Mouse (Mus musculus) midbrain, embryonic 13.5 days (tissue): ENCODE results near the gene Hba-a1. TPM values are rescaled to one million over a fixed set of nuclear protein-coding genes. Genes with fewer than 3 reads are reported as not detected.
"Not testable (repeated sequence)": the region's sequence is repeated elsewhere in the genome, so short reads cannot be mapped to it uniquely, and the experiment has no call there.

Experiments
- ATAC-seq: fragments of 200-750 bp; cut with Nextera tagmentation; 2 replicates; pipeline ENCODE4 v1.8.0; 2017; ENCODE audit warnings: mild to moderate bottlenecking, moderate TSS enrichment, moderate library complexity
- H3K27ac ChIP-seq: fragments of 300-500 bp; sonication (generic); 2 replicates; pipeline ENCODE4 v1.5.1; 2015; ENCODE audit warnings: inconsistent platforms, mild to moderate bottlenecking, moderate library complexity
- H3K27me3 ChIP-seq: fragments of 300-500 bp; sonication (generic); 2 replicates; pipeline ENCODE4 v1.6.1; 2015; ENCODE audit warnings: mild to moderate bottlenecking, inconsistent platforms
- H3K36me3 ChIP-seq: fragments of 300-500 bp; sonication (generic); 2 replicates; pipeline ENCODE4 v1.6.1; 2015; ENCODE audit warnings: mild to moderate bottlenecking, inconsistent platforms
- H3K4me1 ChIP-seq: fragments of 300-500 bp; sonication (generic); replicated peaks from 2 replicates; pipeline ENCODE4 v1.6.1; 2015; ENCODE audit warnings: inconsistent platforms
- H3K4me2 ChIP-seq: fragments of 300-500 bp; sonication (generic); replicated peaks from 2 replicates; pipeline ENCODE4 v1.6.1; 2015; ENCODE audit warnings: moderate library complexity, mild to moderate bottlenecking, inconsistent platforms
- H3K4me3 ChIP-seq: fragments of 300-500 bp; sonication (generic); replicated peaks from 2 replicates; pipeline ENCODE4 v1.5.1; 2015; ENCODE audit warnings: mild to moderate bottlenecking, inconsistent platforms
- H3K9ac ChIP-seq: fragments of 300-500 bp; sonication (generic); replicated peaks from 2 replicates; pipeline ENCODE4 v1.6.1; 2015; ENCODE audit warnings: mild to moderate bottlenecking, inconsistent platforms
- H3K9me3 ChIP-seq: fragments of 300-500 bp; sonication (generic); 2 replicates; pipeline ENCODE4 v1.6.1; 2016; ENCODE audit warnings: mild to moderate bottlenecking, inconsistent platforms
- WGBS: fragments of 180-500 bp; shearing (Covaris S2); methylation state at CpG from one replicate; pipeline ENCODE4 v1.1.7; 2015; 5-methylcytosine and 5-hydroxymethylcytosine counted together
- polyA plus RNA-seq: library from polyadenylated mRNA; unstranded; fragments of >200 nt; fragmentation: Nextera tagmentation; extraction: Ambion mirVana; gene quantifications from 2 replicates; pipeline ENCODE4 v1.2.1, GENCODE M21; 2015

Hba-a1 gene
- 2,311 and 2,595 TPM in 2 replicates for polyA plus RNA-seq

GRCm38 (mm10) chr11:32283091-32283777, at the start of gene Hba-a1:
Hba-a1 (plus strand) TSS chr11:32283511.
- WGBS: 58% methylated on average over 1 of the region's 5 CpGs
- H3K27me3 ChIP-seq, H3K9ac ChIP-seq, H3K4me2 ChIP-seq, ATAC-seq, H3K9me3 ChIP-seq, H3K27ac ChIP-seq, H3K36me3 ChIP-seq, H3K4me3 ChIP-seq, H3K4me1 ChIP-seq: not testable (repeated sequence)

- Histone ChIP-seq H3K4me3 (no peak overlapping the region), H3K36me3 (peaks cover 62% of the 10 kb centered on the region), H3K9ac (no peak overlapping the region), H3K4me2 (no peak overlapping the region), H3K4me1 (peaks cover 23% of the 10 kb centered on the region), H3K27me3 (no peaks in the 10 kb centered on the region), H3K9me3 (no peaks in the 10 kb centered on the region), H3K27ac (no peak overlapping the region)
- no peak for ATAC-seq
- 95% methylated on average over 3 of the region's 3 CpGs for WGBS
These were observed 49.4 kb upstream of the Hba-a1 start for GRCm38 (mm10) chr11:32233895-32234294.

GRCm38 (mm10) chr11:32234816-32235485, 48.4 kb upstream of the Hba-a1 start:
- H3K9me3 ChIP-seq: no peaks in the 10 kb centered on the region
- H3K4me2 ChIP-seq: no peak overlapping the region
- peaks cover 59% of the 10 kb centered on the region for H3K36me3 ChIP-seq
- no peaks in the 10 kb centered on the region for H3K27me3 ChIP-seq
- no peak overlapping the region for H3K9ac ChIP-seq
- peaks cover 23% of the 10 kb centered on the region for H3K4me1 ChIP-seq
- 89% methylated on average over 6 of the region's 6 CpGs for WGBS
- H3K4me3 ChIP-seq: no peak overlapping the region
- peak overlapping the region; percentile 72; the same call in 1 of the 2 replicates for H3K27ac ChIP-seq
- ATAC-seq: no peak

GRCm38 (mm10) chr11:32235646-32236045, 47.7 kb upstream of the Hba-a1 start:
- 38% methylated on average over 3 of the region's 3 CpGs for WGBS
- H3K9ac ChIP-seq: 0 out of 2 replicates have a peak overlapping the region, but pooled peaks have one; percentile 24
- H3K27ac ChIP-seq: peak overlapping the region; percentile 72; the same call in 1 of the 2 replicates
- no peak overlapping the region for H3K4me2 ChIP-seq
- no peaks in the 10 kb centered on the region for H3K9me3 ChIP-seq
- no peaks in the 10 kb centered on the region for H3K27me3 ChIP-seq
- H3K36me3 ChIP-seq: peaks cover 59% of the 10 kb centered on the region
- ATAC-seq: peak; percentile 57; the same call in 1 of the 2 replicates
- no peak overlapping the region for H3K4me3 ChIP-seq
- H3K4me1 ChIP-seq: peaks cover 23% of the 10 kb centered on the region

DNA sequence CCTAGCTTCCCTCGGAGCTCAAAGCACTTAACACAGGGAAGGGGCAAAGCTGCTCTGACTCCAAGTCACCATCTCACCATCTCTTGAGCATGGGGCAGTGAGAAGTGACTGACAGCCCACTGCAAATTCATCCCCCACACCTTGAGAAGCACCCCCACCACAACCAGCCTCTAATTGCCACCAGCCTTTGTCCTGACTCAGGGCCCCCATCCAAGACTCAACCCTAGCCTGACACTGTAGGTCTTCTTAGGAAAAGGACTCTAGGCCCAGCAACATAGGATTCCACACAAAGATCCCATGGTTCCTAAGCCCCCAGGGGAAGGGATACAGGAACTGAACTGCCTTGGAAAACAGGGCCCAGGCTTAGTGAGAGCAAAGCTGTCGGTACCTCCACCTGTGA, 47.2 kb upstream of the Hba-a1 start:
- 0 out of 2 replicates have a peak, but pooled peaks have one; percentile 10 for ATAC-seq
- H3K27me3 ChIP-seq: no peaks in the 10 kb centered on the region
- peaks cover 23% of the 10 kb centered on the region for H3K4me1 ChIP-seq
- no peaks in the 10 kb centered on the region for H3K9me3 ChIP-seq
- peak overlapping the region; percentile 24; the same call in 1 of the 2 replicates for H3K9ac ChIP-seq
- 64% methylated on average over 2 of the region's 2 CpGs for WGBS
- no peak overlapping the region for H3K4me3 ChIP-seq
- H3K4me2 ChIP-seq: no peak overlapping the region
- H3K36me3 ChIP-seq: peaks cover 59% of the 10 kb centered on the region
- peak overlapping the region; percentile 72 for H3K27ac ChIP-seq

DNA sequence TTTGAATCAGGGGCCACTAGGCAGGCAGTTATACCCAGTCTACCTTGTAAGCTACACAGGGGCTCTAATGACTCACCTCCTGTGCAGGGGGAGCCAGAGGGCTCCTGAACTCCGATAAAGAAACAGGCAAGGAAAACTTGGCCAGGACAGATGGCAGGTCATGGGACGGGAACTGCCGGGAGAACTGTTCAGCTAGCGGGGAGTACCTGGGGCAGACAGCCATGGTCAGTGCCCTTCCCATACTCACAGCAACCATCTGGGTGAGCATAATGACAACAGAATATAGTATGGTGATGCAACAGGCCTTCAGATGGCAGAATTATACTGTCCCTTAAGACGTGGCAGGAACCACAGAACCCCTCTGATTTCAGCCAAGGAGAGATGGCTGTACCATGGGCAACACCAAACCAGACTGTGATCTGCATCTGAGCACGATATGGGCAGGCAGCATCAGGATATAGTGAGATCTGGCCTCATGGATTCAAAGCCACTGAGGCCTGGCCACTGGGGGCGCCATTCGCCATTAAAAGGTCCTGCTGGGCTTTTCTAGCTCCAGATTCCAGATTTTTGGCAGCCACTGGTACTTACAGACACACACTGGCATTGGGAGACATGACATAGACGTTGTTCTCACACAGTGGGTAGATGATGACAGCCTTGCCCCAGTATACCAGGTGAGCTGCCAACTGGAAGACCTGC, 46.5 kb upstream of the Hba-a1 start:
- no peak for ATAC-seq
- H3K9ac ChIP-seq: no peak overlapping the region
- peak overlapping the region; percentile 72; the same call in 1 of the 2 replicates for H3K27ac ChIP-seq
- H3K27me3 ChIP-seq: no peaks in the 10 kb centered on the region
- no peaks in the 10 kb centered on the region for H3K9me3 ChIP-seq
- H3K4me3 ChIP-seq: no peak overlapping the region
- H3K36me3 ChIP-seq: peaks cover 59% of the 10 kb centered on the region
- 61% methylated on average over 9 of the region's 9 CpGs for WGBS
- peaks cover 23% of the 10 kb centered on the region for H3K4me1 ChIP-seq
- H3K4me2 ChIP-seq: no peak overlapping the region

- H3K4me1 ChIP-seq: peaks cover 23% of the 10 kb centered on the region
- H3K27ac ChIP-seq: no peak overlapping the region
- H3K36me3 ChIP-seq: peaks cover 54% of the 10 kb centered on the region
- no peaks in the 10 kb centered on the region for H3K9me3 ChIP-seq
- no peak for ATAC-seq
- H3K4me2 ChIP-seq: no peak overlapping the region
- no peak overlapping the region for H3K9ac ChIP-seq
- H3K4me3 ChIP-seq: no peak overlapping the region
- no peaks in the 10 kb centered on the region for H3K27me3 ChIP-seq
- WGBS: 96% methylated on average over 3 of the region's 3 CpGs
These were observed 45.9 kb upstream of the Hba-a1 start for GRCm38 (mm10) chr11:32237411-32237795.

GRCm38 (mm10) chr11:32238093-32238860, 45.0 kb upstream of the Hba-a1 start:
- peak; percentile 72 for ATAC-seq
- no peaks in the 10 kb centered on the region for H3K9me3 ChIP-seq
- 73% methylated on average over 5 of the region's 5 CpGs for WGBS
- peaks cover 23% of the 10 kb centered on the region for H3K4me1 ChIP-seq
- H3K27me3 ChIP-seq: no peaks in the 10 kb centered on the region
- H3K36me3 ChIP-seq: peaks cover 45% of the 10 kb centered on the region
- H3K4me2 ChIP-seq: no peak overlapping the region
- H3K4me3 ChIP-seq: no peak overlapping the region
- no peak overlapping the region; the same call in 1 of the 2 replicates for H3K9ac ChIP-seq
- no peak overlapping the region for H3K27ac ChIP-seq

GRCm38 (mm10) chr11:32241391-32241790, 41.9 kb upstream of the Hba-a1 start:
- Histone ChIP-seq H3K27ac (no peak overlapping the region), H3K9me3 (no peaks in the 10 kb centered on the region), H3K4me2 (no peak overlapping the region), H3K27me3 (no peaks in the 10 kb centered on the region), H3K4me3 (no peak overlapping the region), H3K36me3 (peaks cover 49% of the 10 kb centered on the region), H3K4me1 (peaks cover 6% of the 10 kb centered on the region), H3K9ac (no peak overlapping the region)
- no peak for ATAC-seq

DNA sequence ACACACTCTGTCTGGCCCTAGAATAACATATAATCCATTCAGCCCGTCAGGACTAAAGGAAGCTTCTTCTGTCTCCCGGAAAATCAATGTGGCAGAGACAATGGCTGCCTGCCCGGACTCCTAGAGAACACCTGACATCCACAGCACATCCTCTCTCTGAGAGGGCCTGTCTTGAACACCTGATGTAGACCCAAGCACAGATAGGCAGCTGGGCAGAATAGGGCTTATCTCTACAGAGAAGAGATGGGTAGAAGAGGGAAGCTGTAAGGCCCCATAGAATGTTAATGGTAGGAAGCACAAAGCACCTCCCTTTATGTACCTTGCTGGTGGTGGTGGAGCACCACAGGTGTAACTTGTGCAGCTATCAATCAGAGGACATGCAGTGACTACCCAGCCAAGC, 41.1 kb upstream of the Hba-a1 start:
- no peak for ATAC-seq
- Histone ChIP-seq H3K4me2 (no peak overlapping the region), H3K9ac (no peak overlapping the region), H3K27ac (no peak overlapping the region), H3K9me3 (no peaks in the 10 kb centered on the region), H3K4me3 (no peak overlapping the region), H3K36me3 (peaks cover 57% of the 10 kb centered on the region), H3K27me3 (no peaks in the 10 kb centered on the region), H3K4me1 (no peaks in the 10 kb centered on the region)
- 88% methylated on average over 3 of the region's 3 CpGs for WGBS

GRCm38 (mm10) chr11:32243205-32243955, 39.9 kb upstream of the Hba-a1 start:
- H3K36me3 ChIP-seq: peaks cover 64% of the 10 kb centered on the region
- H3K4me1 ChIP-seq: no peaks in the 10 kb centered on the region
- WGBS: 81% methylated on average over 7 of the region's 7 CpGs
- no peak for ATAC-seq
- no peak overlapping the region for H3K9ac ChIP-seq
- H3K9me3 ChIP-seq: no peaks in the 10 kb centered on the region
- no peak overlapping the region for H3K4me3 ChIP-seq
- H3K27ac ChIP-seq: no peak overlapping the region
- H3K4me2 ChIP-seq: no peak overlapping the region
- H3K27me3 ChIP-seq: no peaks in the 10 kb centered on the region
